Mouse (Mus musculus): Measurements from ENCODE around the gene Noct. TPM values are rescaled to one million over a fixed set of nuclear protein-coding genes. Genes with fewer than 3 reads are reported as not detected.

The Noct gene
- total and polyA plus RNA-seq, 2 experiments from 2014 or later: 11.9 to 35.6 TPM

DNA sequence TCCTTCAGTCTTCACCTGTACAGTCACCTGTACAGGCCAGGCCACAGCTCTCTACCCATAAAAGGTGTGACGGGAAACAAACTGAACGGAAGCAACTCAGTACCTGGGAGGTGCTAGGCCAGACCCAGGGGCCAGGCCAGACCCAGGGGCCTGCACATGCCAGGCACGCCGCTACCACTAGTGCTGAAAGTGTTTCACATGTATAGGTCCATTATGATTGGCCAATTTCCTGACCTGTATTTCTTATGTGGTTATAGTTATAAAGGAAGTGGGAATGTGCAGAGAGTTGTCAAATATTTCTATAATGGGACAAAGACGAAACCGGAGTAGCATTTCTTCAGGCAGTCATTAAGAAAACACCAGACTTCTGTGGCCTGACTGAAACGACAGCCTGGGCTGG is 30.5 kb downstream of the Noct start:
- no peak for DNase-seq (ENCODE audit: low spot score)
- H3K36me3 ChIP-seq (replicated peaks; ENCODE audit: control insufficient read depth, insufficient read depth, low read length): peaks cover 88% of the 10 kb centered on the region
- no peak overlapping the region for H3K9ac ChIP-seq (replicated peaks; ENCODE audit: low read depth, low read length)

DNA sequence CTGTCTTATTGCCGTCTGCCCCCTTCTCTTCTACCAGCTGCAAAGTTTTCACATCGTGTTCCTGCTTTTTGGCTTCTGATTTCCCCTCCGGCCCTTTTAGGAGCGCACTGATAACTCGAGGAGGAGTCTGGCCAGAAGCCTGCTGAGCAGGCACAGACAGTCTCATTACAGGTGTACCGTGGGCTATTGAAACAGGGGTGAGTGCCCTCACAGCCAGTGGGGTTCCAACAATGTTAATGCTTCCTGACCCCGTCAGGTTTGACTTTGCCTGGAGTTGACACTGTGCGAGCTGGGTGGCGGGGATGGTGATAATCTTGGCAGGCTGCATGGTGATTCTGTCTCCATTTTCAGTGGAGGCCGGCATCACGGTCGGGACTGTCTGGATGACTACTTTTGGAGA is 32.2 kb downstream of the Noct start:
- WGBS: 60% methylated on average over 12 of the region's 12 CpGs
- ATAC-seq (ENCODE audit: insufficient read depth, low read depth) (no peak), DNase-seq (ENCODE audit: low spot score) (no peak)
- Histone ChIP-seq H3K9me3 (replicated peaks; ENCODE audit: control insufficient read depth, low read length) (no peaks in the 10 kb centered on the region), H3K9ac (replicated peaks; ENCODE audit: low read depth, low read length) (no peak overlapping the region), H3K27ac (ENCODE audit: low read depth) (peak overlapping the region; percentile 47), H3K36me3 (replicated peaks; ENCODE audit: control insufficient read depth, insufficient read depth, low read length) (peaks cover 96% of the 10 kb centered on the region), H3K4me2 (ENCODE audit: low read depth, low read length) (no peak overlapping the region), H3K27me3 (ENCODE audit: control insufficient read depth, insufficient read depth, low read length) (no peaks in the 10 kb centered on the region), H3K4me1 (ENCODE audit: control insufficient read depth, insufficient read depth) (0 out of 2 replicates have a peak, but pooled peaks cover 7% of the 10 kb centered on the region), H3K4me3 (ENCODE audit: low read depth, low read length) (no peak overlapping the region)
- TF ChIP-seq CTCF (IDR thresholded peaks at IDR 0.05; ENCODE audit: low read depth): no peak
- no peak for TF ChIP-seq EP300 (IDR thresholded peaks at IDR 0.05; ENCODE audit: low read depth)

More for the DNA sequence above, 30.5 kb downstream of the Noct start:
- H3K4me3 ChIP-seq (ENCODE audit: low read depth, low read length): no peak overlapping the region
- 0 out of 2 replicates have a peak, but pooled peaks cover 7% of the 10 kb centered on the region for H3K4me1 ChIP-seq (ENCODE audit: control insufficient read depth, insufficient read depth)
- no peaks in the 10 kb centered on the region for H3K27me3 ChIP-seq (ENCODE audit: control insufficient read depth, insufficient read depth, low read length)
- H3K4me2 ChIP-seq (ENCODE audit: low read depth, low read length): no peak overlapping the region
- ATAC-seq (ENCODE audit: insufficient read depth, low read depth): no peak
- 89% methylated on average over 7 of the region's 7 CpGs for WGBS
- H3K9me3 ChIP-seq (replicated peaks; ENCODE audit: control insufficient read depth, low read length): no peaks in the 10 kb centered on the region
- TF ChIP-seq EP300 (IDR thresholded peaks at IDR 0.05; ENCODE audit: low read depth) (no peak), CTCF (IDR thresholded peaks at IDR 0.05; ENCODE audit: low read depth) (no peak)
- H3K27ac ChIP-seq (ENCODE audit: low read depth): no peak overlapping the region

DNA sequence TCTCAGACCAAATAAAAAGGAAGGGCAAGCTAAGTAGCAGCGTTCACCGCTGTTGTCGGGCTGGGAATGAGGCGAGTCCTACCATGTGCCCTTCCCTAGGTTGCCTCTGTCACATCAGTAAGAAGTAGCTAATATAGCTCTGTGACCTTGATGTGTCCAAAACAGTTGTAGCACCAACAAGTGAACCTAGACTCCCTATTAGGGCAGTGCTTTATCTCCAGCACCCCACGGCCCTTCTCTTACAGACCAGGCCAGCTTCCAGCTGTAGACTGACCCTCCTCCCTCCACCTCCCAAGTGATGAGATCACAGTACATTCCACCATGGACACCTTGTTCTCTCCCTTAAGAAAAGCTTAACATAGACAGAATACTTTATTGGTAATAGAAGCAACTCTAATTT is 33.8 kb downstream of the Noct start:
- Histone ChIP-seq H3K36me3 (replicated peaks; ENCODE audit: control insufficient read depth, insufficient read depth, low read length) (peaks cover 95% of the 10 kb centered on the region), H3K27me3 (ENCODE audit: control insufficient read depth, insufficient read depth, low read length) (no peaks in the 10 kb centered on the region), H3K4me2 (ENCODE audit: low read depth, low read length) (no peak overlapping the region), H3K9ac (replicated peaks; ENCODE audit: low read depth, low read length) (no peak overlapping the region), H3K9me3 (replicated peaks; ENCODE audit: control insufficient read depth, low read length) (no peaks in the 10 kb centered on the region), H3K4me3 (ENCODE audit: low read depth, low read length) (no peak overlapping the region), H3K4me1 (ENCODE audit: control insufficient read depth, insufficient read depth) (0 out of 2 replicates have a peak, but pooled peaks cover 7% of the 10 kb centered on the region), H3K27ac (ENCODE audit: low read depth) (peak overlapping the region; percentile 82)
- ATAC-seq (ENCODE audit: insufficient read depth, low read depth) (peak; percentile 86), DNase-seq (ENCODE audit: low spot score) (peak; percentile 78)
- 42% methylated on average over 5 of the region's 5 CpGs for WGBS
- TF ChIP-seq CTCF (IDR thresholded peaks at IDR 0.05; ENCODE audit: low read depth) (no peak), EP300 (IDR thresholded peaks at IDR 0.05; ENCODE audit: low read depth) (no peak)

DNA sequence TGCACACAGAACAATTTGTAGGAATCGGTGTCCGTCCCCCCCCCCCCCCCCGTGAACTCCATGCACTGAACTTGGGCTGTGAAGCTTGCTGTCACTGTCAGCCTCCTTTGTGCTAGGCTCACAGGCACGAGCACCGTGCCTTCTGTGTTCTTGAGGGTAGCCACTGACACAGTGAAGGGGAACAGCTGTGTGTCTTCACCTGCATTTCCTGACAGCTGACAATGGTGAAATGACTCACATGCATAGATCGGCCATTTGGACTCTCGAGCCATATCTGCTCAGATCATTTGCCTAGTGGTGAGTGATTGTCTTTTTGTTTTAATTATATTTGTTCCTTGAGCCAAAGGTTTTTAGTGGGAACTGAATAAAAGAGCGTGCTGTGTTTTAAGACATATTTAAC is 38.7 kb downstream of the Noct start:
- Histone ChIP-seq H3K9ac (replicated peaks; ENCODE audit: low read depth, low read length) (no peak overlapping the region), H3K27ac (ENCODE audit: low read depth) (no peak overlapping the region), H3K4me1 (ENCODE audit: control insufficient read depth, insufficient read depth) (0 out of 2 replicates have a peak, but pooled peaks cover 4% of the 10 kb centered on the region), H3K4me3 (ENCODE audit: low read depth, low read length) (no peak overlapping the region), H3K9me3 (replicated peaks; ENCODE audit: control insufficient read depth, low read length) (no peaks in the 10 kb centered on the region), H3K36me3 (replicated peaks; ENCODE audit: control insufficient read depth, insufficient read depth, low read length) (peaks cover 76% of the 10 kb centered on the region), H3K4me2 (ENCODE audit: low read depth, low read length) (no peak overlapping the region), H3K27me3 (ENCODE audit: control insufficient read depth, insufficient read depth, low read length) (no peaks in the 10 kb centered on the region)
- DNase-seq (ENCODE audit: low spot score) (no peak), ATAC-seq (ENCODE audit: insufficient read depth, low read depth) (no peak)
- no peak for TF ChIP-seq EP300 (IDR thresholded peaks at IDR 0.05; ENCODE audit: low read depth)
- no peak for TF ChIP-seq CTCF (IDR thresholded peaks at IDR 0.05; ENCODE audit: low read depth)
- 74% methylated on average over 8 of the region's 8 CpGs for WGBS

DNA sequence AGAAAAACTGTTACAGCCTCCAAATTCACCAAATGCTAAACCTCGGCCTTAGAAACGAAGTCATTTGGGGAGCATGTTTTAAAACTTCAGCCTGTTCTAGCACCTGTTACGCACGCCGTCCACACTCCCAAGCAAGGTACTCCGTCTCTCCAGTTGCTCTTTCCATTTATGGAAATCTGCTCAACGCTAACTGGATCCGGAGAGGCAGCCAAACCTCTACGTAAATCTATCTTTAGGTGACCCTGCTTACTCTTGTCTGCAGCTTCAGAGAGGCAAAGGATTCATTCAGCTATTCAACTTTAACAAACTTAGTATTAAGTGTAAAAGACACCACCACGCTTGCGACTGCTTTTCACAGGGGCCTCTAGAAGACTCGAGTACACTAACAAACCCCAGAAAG is 44.2 kb downstream of the Noct start:
- peak overlapping the region; percentile 98 for H3K27ac ChIP-seq (ENCODE audit: low read depth)
- peak; percentile 89 for ATAC-seq (ENCODE audit: insufficient read depth, low read depth)
- WGBS: 35% methylated on average over 12 of the region's 12 CpGs
- no peak for TF ChIP-seq CTCF (IDR thresholded peaks at IDR 0.05; ENCODE audit: low read depth)
- TF ChIP-seq EP300 (IDR thresholded peaks at IDR 0.05; ENCODE audit: low read depth): no peak
- no peaks in the 10 kb centered on the region for H3K27me3 ChIP-seq (ENCODE audit: control insufficient read depth, insufficient read depth, low read length)
- no peaks in the 10 kb centered on the region for H3K9me3 ChIP-seq (replicated peaks; ENCODE audit: control insufficient read depth, low read length)
- H3K4me1 ChIP-seq (ENCODE audit: control insufficient read depth, insufficient read depth): peaks cover 15% of the 10 kb centered on the region
- peak overlapping the region; percentile 45 for H3K4me2 ChIP-seq (ENCODE audit: low read depth, low read length)
- peak; percentile 93 for DNase-seq (ENCODE audit: low spot score)
- peaks cover 25% of the 10 kb centered on the region for H3K36me3 ChIP-seq (replicated peaks; ENCODE audit: control insufficient read depth, insufficient read depth, low read length)
- 0 out of 2 replicates have a peak overlapping the region, but pooled peaks have one; percentile 23 for H3K9ac ChIP-seq (replicated peaks; ENCODE audit: low read depth, low read length)
- H3K4me3 ChIP-seq (ENCODE audit: low read depth, low read length): no peak overlapping the region

Measured in heart, postnatal 0 days (tissue).